Mouse (Mus musculus): Measurements from ENCODE around the gene Clpp.
A peak's percentile ranks its signal among the peaks of the same experiment; 100 is the strongest.

Gene Clpp

GRCm38 (mm10) chr17:56986105-56986805 is 3.9 kb upstream of the Clpp start:
- DNase-seq (ENCODE audit: extremely low read depth, low read depth), result no peak

GRCm38 (mm10) chr17:56988441-56988840 is 1.7 kb upstream of the Clpp start:
- DNase-seq (ENCODE audit: extremely low read depth, low read depth), result no peak

- DNase-seq (ENCODE audit: extremely low read depth, low read depth), result no peak
Observed at GRCm38 (mm10) chr17:56988921-56989430, 1.1 kb upstream of the Clpp start.

- peak; percentile 84 for DNase-seq (ENCODE audit: extremely low read depth, low read depth)
Observed at GRCm38 (mm10) chr17:56989467-56990114, 514 bp upstream of the Clpp start.

GRCm38 (mm10) chr17:56990966-56991365 is 861 bp downstream of the Clpp start:
- no peak for DNase-seq (ENCODE audit: extremely low read depth, low read depth)

GRCm38 (mm10) chr17:56995046-56995445 is 4.9 kb downstream of the Clpp start:
- no peak for DNase-seq (ENCODE audit: extremely low read depth, low read depth)

GRCm38 (mm10) chr17:56996506-56996905 is 6.4 kb downstream of the Clpp start:
- DNase-seq (ENCODE audit: extremely low read depth, low read depth), result no peak

- DNase-seq (ENCODE audit: extremely low read depth, low read depth), result peak; percentile 98
Observed at GRCm38 (mm10) chr17:56997029-56997667, 7.0 kb downstream of the Clpp start, which contains the start of gene Alkbh7. Gene Alkbh7, plus strand, starts transcription at chr17:56997339.

GRCm38 (mm10) chr17:56999414-56999813 is 9.3 kb downstream of the Clpp start:
- no peak for DNase-seq (ENCODE audit: extremely low read depth, low read depth)

- DNase-seq (ENCODE audit: extremely low read depth, low read depth), result no peak
Observed at GRCm38 (mm10) chr17:56999968-57000609, 10.0 kb downstream of the Clpp start, which contains the start of gene Pspn. Gene Pspn, minus strand, starts transcription at chr17:57000018.

- DNase-seq (ENCODE audit: extremely low read depth, low read depth), result no peak
Observed at GRCm38 (mm10) chr17:57001228-57001627, 11.1 kb downstream of the Clpp start.

GRCm38 (mm10) chr17:57003994-57004393 is 13.9 kb downstream of the Clpp start:
- DNase-seq (ENCODE audit: extremely low read depth, low read depth), result peak; percentile 32

GRCm38 (mm10) chr17:57007137-57007905 is 17.2 kb downstream of the Clpp start:
- no peak for DNase-seq (ENCODE audit: extremely low read depth, low read depth)

GRCm38 (mm10) chr17:57010911-57011235 is 20.8 kb downstream of the Clpp start:
- no peak for DNase-seq (ENCODE audit: extremely low read depth, low read depth)

- peak; percentile 96 for DNase-seq (ENCODE audit: extremely low read depth, low read depth)
Observed at GRCm38 (mm10) chr17:57011236-57012141, 21.4 kb downstream of the Clpp start, which contains the start of the genes Gtf2f1 and Gm17949. Gene Gtf2f1, minus strand, starts transcription at chr17:57011288. Gene Gm17949, plus strand, starts transcription at chr17:57011469.

GRCm38 (mm10) chr17:57012245-57012795 is 22.2 kb downstream of the Clpp start:
- DNase-seq (ENCODE audit: extremely low read depth, low read depth), result no peak

GRCm38 (mm10) chr17:57019693-57020092 is 29.6 kb downstream of the Clpp start:
- DNase-seq (ENCODE audit: extremely low read depth, low read depth), result no peak

GRCm38 (mm10) chr17:57020960-57021359 is 30.9 kb downstream of the Clpp start:
- DNase-seq (ENCODE audit: extremely low read depth, low read depth), result no peak

- DNase-seq (ENCODE audit: extremely low read depth, low read depth), result no peak
Observed at GRCm38 (mm10) chr17:57027471-57027870, 37.4 kb downstream of the Clpp start.
